Mouse (Mus musculus) thymus, postnatal 36 days (tissue): ENCODE measurements around the gene Uxs1.

Experiments used
- DNase-seq, 2 experiments: peaks; one replicate each; pipeline ENCODE4 v3.0.0; 2022; ENCODE audit warnings: mixed read lengths in 2 of 2

Gene Uxs1

DNA sequence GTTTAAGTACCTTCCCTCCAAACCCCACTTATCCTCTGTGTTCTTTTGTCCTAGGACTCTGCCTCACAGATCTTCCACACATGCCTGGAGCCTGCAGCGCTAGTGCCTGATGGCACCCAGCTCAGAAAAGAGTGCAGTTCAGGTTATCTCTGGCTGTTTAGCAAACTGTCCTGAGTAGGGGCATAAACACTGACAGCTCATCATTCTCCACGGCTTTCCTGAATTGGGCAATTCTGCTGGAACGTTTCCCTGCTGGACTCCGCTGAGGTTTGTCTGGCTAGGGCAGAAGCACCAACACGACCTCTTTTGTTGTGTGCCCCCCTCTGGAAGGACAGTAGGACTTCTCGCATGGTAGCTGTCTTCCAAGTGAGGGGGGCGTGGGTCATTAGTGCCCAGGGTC is 109.6 kb downstream of the Uxs1 start:
- DNase-seq: no peak

DNA sequence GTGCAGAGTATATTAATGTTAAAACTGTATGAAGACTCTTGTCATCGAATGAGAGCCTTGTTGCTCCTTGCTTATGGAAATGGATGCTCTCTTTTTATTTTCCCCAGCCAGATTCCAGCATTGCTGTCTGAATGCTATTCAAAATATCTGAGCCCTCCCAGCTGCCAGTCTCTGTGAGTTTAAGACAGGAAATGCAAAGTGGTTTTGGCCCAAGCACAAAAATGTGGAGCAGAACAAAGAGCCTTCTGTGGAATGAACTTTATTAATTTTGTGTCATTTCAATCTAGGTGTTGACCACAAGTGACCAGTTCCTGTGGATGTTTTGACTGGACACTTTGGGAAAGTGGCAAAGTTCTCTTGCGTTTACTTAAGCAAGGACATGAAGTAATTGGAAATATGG is 112.8 kb downstream of the Uxs1 start:
- no peak for DNase-seq

DNA sequence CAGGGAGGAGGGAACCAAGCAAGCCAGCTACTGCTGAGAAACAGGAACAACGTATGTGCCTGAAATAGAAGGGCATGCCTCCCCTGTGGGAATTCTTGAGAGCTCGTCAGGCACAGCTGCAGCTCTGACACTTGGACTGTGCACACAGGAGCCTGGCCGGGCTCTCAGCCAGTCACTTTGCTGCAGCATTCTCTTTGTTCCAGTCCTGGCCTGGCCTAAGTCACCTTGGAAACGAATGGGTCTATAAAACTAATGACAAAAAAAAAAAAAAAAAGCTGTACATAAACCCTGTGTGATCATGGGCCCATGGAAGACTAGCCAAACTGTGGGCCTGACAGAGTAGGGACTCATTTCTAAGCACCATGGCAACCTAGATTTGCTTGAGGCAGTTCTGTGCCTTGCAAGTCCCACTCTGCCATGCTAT is 129.0 kb downstream of the Uxs1 start:
- DNase-seq: no peak
